Mouse (Mus musculus): ENCODE data around the gene Slc8b1. TPM values are rescaled to one million over a fixed set of nuclear protein-coding genes. Genes with fewer than 3 reads are reported as not detected.
"Not testable (repeated sequence)": the region's sequence is repeated elsewhere in the genome, so short reads cannot be mapped to it uniquely, and the experiment has no call there.

Slc8b1 gene
- polyA plus RNA-seq, 1 experiment from 2014 or later: 2.1 TPM

DNA sequence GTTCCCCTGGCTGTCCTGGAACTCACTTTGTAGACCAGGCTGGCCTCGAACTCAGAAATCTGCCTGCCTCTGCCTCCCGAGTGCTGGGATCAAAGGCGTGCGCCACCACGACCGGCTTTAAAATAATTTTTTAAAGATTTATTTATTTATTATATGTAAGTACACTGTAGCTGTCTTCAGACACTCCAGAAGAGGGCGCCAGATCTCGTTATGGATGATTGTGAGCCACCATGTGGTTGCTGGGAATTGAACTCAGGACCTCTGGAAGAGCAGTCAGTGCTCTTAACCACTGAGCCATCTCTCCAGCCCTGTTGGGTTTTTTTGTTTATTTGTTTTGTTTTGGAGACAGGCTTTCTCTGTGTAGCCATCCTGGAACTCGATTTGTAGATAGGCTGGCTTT, 10.4 kb upstream of the Slc8b1 start:
- not testable (repeated sequence) for H3K27me3 ChIP-seq (ENCODE audit: control insufficient read depth, insufficient read depth, low read length); H3K9ac ChIP-seq (ENCODE audit: low read depth, low read length); H3K4me2 ChIP-seq; H3K27ac ChIP-seq (ENCODE audit: low read depth, low read length); H3K36me3 ChIP-seq (ENCODE audit: control insufficient read depth, insufficient read depth, low read length); H3K4me3 ChIP-seq (ENCODE audit: low read depth, low read length); H3K9me3 ChIP-seq (replicated peaks; ENCODE audit: control insufficient read depth, low read length); ATAC-seq (replicated peaks; ENCODE audit: insufficient number of reproducible peaks, low FRiP score, low TSS enrichment)
- peaks cover 12% of the 10 kb centered on the region for H3K4me1 ChIP-seq (ENCODE audit: control insufficient read depth, insufficient read depth, low read length)
- 85% methylated on average over 9 of the region's 9 CpGs for WGBS (ENCODE audit: insufficient replicate concordance)

- Histone ChIP-seq H3K9ac (ENCODE audit: low read depth, low read length) (peak overlapping the region; percentile 74; the same call in 1 of the 2 replicates), H3K4me3 (ENCODE audit: low read depth, low read length) (peak overlapping the region; percentile 71), H3K27me3 (ENCODE audit: control insufficient read depth, insufficient read depth, low read length) (no peaks in the 10 kb centered on the region), H3K4me1 (ENCODE audit: control insufficient read depth, insufficient read depth, low read length) (peaks cover 12% of the 10 kb centered on the region), H3K9me3 (replicated peaks; ENCODE audit: control insufficient read depth, low read length) (no peaks in the 10 kb centered on the region), H3K4me2 (peak overlapping the region; percentile 94), H3K27ac (ENCODE audit: low read depth, low read length) (no peak overlapping the region), H3K36me3 (ENCODE audit: control insufficient read depth, insufficient read depth, low read length) (no peaks in the 10 kb centered on the region)
- no peak for ATAC-seq (replicated peaks; ENCODE audit: insufficient number of reproducible peaks, low FRiP score, low TSS enrichment)
- 61% methylated on average over 9 of the region's 9 CpGs for WGBS (ENCODE audit: insufficient replicate concordance)
Measured at GRCm38 (mm10) chr5:120502147-120502621, 8.8 kb upstream of the Slc8b1 start.

DNA sequence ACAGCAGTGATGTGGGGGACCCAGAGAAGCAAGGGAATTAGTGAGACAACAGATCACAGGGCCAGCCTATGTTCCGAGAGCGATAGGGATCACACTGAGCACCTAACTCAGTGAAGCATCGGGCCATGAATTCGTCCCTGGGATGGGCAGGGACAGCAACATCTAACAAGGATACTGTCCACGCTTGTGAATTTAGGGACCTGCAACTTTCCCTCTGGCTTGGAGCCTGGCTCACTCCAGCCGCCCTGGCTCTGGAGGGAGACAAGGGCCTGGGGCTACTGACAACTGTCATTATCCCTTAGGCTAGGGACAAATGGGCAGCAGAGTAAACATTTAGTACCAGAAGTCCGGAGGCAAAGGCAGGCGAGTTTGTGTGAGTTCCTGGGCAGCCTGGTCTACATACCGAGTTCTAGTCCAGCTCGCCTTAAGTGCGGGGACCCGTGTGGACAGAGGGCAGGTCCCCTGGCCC, 8.3 kb upstream of the Slc8b1 start:
- H3K9ac ChIP-seq (ENCODE audit: low read depth, low read length): peak overlapping the region; percentile 74
- no peaks in the 10 kb centered on the region for H3K36me3 ChIP-seq (ENCODE audit: control insufficient read depth, insufficient read depth, low read length)
- peak overlapping the region; percentile 71 for H3K4me3 ChIP-seq (ENCODE audit: low read depth, low read length)
- peaks cover 12% of the 10 kb centered on the region for H3K4me1 ChIP-seq (ENCODE audit: control insufficient read depth, insufficient read depth, low read length)
- peak overlapping the region; percentile 94 for H3K4me2 ChIP-seq
- H3K27me3 ChIP-seq (ENCODE audit: control insufficient read depth, insufficient read depth, low read length): no peaks in the 10 kb centered on the region
- no peaks in the 10 kb centered on the region for H3K9me3 ChIP-seq (replicated peaks; ENCODE audit: control insufficient read depth, low read length)
- no peak overlapping the region for H3K27ac ChIP-seq (ENCODE audit: low read depth, low read length)
- 8% methylated on average over 12 of the region's 12 CpGs for WGBS (ENCODE audit: insufficient replicate concordance)
- ATAC-seq (replicated peaks; ENCODE audit: insufficient number of reproducible peaks, low FRiP score, low TSS enrichment): no peak

GRCm38 (mm10) chr5:120503144-120503795, 7.7 kb upstream of the Slc8b1 start, which contains the start of gene Plbd2:
Gene Plbd2 (minus strand): TSS chr5:120503625.
- WGBS (ENCODE audit: insufficient replicate concordance): under 1% methylated on average over 52 of the region's 55 CpGs
- Histone ChIP-seq H3K4me1 (ENCODE audit: control insufficient read depth, insufficient read depth, low read length) (peaks cover 12% of the 10 kb centered on the region), H3K36me3 (ENCODE audit: control insufficient read depth, insufficient read depth, low read length) (no peaks in the 10 kb centered on the region), H3K9me3 (replicated peaks; ENCODE audit: control insufficient read depth, low read length) (no peaks in the 10 kb centered on the region), H3K4me2 (peak within 1 kb of the TSS; percentile 94), H3K4me3 (ENCODE audit: low read depth, low read length) (peak within 1 kb of the TSS; percentile 71), H3K27me3 (ENCODE audit: control insufficient read depth, insufficient read depth, low read length) (no peaks in the 10 kb centered on the region), H3K9ac (ENCODE audit: low read depth, low read length) (peak within 1 kb of the TSS; percentile 74), H3K27ac (ENCODE audit: low read depth, low read length) (no peak within 1 kb of the TSS)
- peak; percentile 58 for ATAC-seq (replicated peaks; ENCODE audit: insufficient number of reproducible peaks, low FRiP score, low TSS enrichment)

- Histone ChIP-seq H3K4me3 (ENCODE audit: low read depth, low read length) (no peak overlapping the region), H3K27ac (ENCODE audit: low read depth, low read length) (no peak overlapping the region), H3K9me3 (replicated peaks; ENCODE audit: control insufficient read depth, low read length) (no peaks in the 10 kb centered on the region), H3K4me1 (ENCODE audit: control insufficient read depth, insufficient read depth, low read length) (peaks cover 12% of the 10 kb centered on the region), H3K4me2 (peak overlapping the region; percentile 50), H3K36me3 (ENCODE audit: control insufficient read depth, insufficient read depth, low read length) (no peaks in the 10 kb centered on the region), H3K9ac (ENCODE audit: low read depth, low read length) (no peak overlapping the region), H3K27me3 (ENCODE audit: control insufficient read depth, insufficient read depth, low read length) (no peaks in the 10 kb centered on the region)
- 21% methylated on average over 16 of the region's 16 CpGs for WGBS (ENCODE audit: insufficient replicate concordance)
- ATAC-seq (replicated peaks; ENCODE audit: insufficient number of reproducible peaks, low FRiP score, low TSS enrichment): no peak
Measured at GRCm38 (mm10) chr5:120505368-120505767, 5.6 kb upstream of the Slc8b1 start.

- no peak for ATAC-seq (replicated peaks; ENCODE audit: insufficient number of reproducible peaks, low FRiP score, low TSS enrichment)
- no peak overlapping the region for H3K9ac ChIP-seq (ENCODE audit: low read depth, low read length)
- peaks cover 12% of the 10 kb centered on the region for H3K4me1 ChIP-seq (ENCODE audit: control insufficient read depth, insufficient read depth, low read length)
- no peak overlapping the region for H3K4me3 ChIP-seq (ENCODE audit: low read depth, low read length)
- no peak overlapping the region for H3K27ac ChIP-seq (ENCODE audit: low read depth, low read length)
- no peaks in the 10 kb centered on the region for H3K27me3 ChIP-seq (ENCODE audit: control insufficient read depth, insufficient read depth, low read length)
- H3K9me3 ChIP-seq (replicated peaks; ENCODE audit: control insufficient read depth, low read length): no peaks in the 10 kb centered on the region
- WGBS (ENCODE audit: insufficient replicate concordance): 60% methylated on average over 9 of the region's 9 CpGs
- peak overlapping the region; percentile 50 for H3K4me2 ChIP-seq
- H3K36me3 ChIP-seq (ENCODE audit: control insufficient read depth, insufficient read depth, low read length): no peaks in the 10 kb centered on the region
Measured at GRCm38 (mm10) chr5:120505781-120506180, 5.2 kb upstream of the Slc8b1 start.

DNA sequence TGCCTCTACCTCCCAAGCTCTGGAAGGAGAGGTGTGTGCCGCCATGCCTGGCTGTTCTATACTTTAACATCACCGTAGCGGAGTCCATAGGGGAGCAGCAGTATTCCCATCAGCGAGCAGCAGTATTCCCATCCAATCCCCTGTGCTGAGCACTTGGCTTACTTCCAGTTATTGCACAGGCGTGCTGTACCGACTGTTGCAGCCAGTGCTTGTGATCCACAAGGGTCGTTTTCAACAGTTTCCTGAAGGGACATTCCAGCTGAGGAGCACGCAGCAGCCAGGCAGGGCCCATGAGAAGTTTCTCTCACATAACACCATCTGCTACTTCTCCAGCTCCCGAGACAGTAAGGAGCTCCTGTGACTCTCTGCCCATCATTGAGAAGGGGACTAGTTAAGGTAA, 4.5 kb upstream of the Slc8b1 start:
- Histone ChIP-seq H3K9me3 (replicated peaks; ENCODE audit: control insufficient read depth, low read length) (no peaks in the 10 kb centered on the region), H3K4me1 (ENCODE audit: control insufficient read depth, insufficient read depth, low read length) (peaks cover 14% of the 10 kb centered on the region), H3K27me3 (ENCODE audit: control insufficient read depth, insufficient read depth, low read length) (0 out of 2 replicates have a peak, but pooled peaks cover 2% of the 10 kb centered on the region), H3K36me3 (ENCODE audit: control insufficient read depth, insufficient read depth, low read length) (no peaks in the 10 kb centered on the region), H3K4me3 (ENCODE audit: low read depth, low read length) (no peak overlapping the region), H3K4me2 (no peak overlapping the region), H3K27ac (ENCODE audit: low read depth, low read length) (no peak overlapping the region), H3K9ac (ENCODE audit: low read depth, low read length) (no peak overlapping the region)
- ATAC-seq (replicated peaks; ENCODE audit: insufficient number of reproducible peaks, low FRiP score, low TSS enrichment): no peak
- 56% methylated on average over 9 of the region's 9 CpGs for WGBS (ENCODE audit: insufficient replicate concordance)

- ATAC-seq (replicated peaks; ENCODE audit: insufficient number of reproducible peaks, low FRiP score, low TSS enrichment): no peak
- no peak overlapping the region for H3K27ac ChIP-seq (ENCODE audit: low read depth, low read length)
- no peak overlapping the region for H3K4me3 ChIP-seq (ENCODE audit: low read depth, low read length)
- no peak overlapping the region for H3K9ac ChIP-seq (ENCODE audit: low read depth, low read length)
- no peaks in the 10 kb centered on the region for H3K9me3 ChIP-seq (replicated peaks; ENCODE audit: control insufficient read depth, low read length)
- H3K4me1 ChIP-seq (ENCODE audit: control insufficient read depth, insufficient read depth, low read length): peaks cover 11% of the 10 kb centered on the region
- H3K4me2 ChIP-seq: no peak overlapping the region
- no peaks in the 10 kb centered on the region for H3K36me3 ChIP-seq (ENCODE audit: control insufficient read depth, insufficient read depth, low read length)
- WGBS (ENCODE audit: insufficient replicate concordance): 54% methylated on average over 4 of the region's 4 CpGs
- 0 out of 2 replicates have a peak, but pooled peaks cover 4% of the 10 kb centered on the region for H3K27me3 ChIP-seq (ENCODE audit: control insufficient read depth, insufficient read depth, low read length)
Measured at GRCm38 (mm10) chr5:120507311-120507710, 3.7 kb upstream of the Slc8b1 start.
